Mouse (Mus musculus) myocyte (in vitro differentiated cells): ENCODE data around the gene Zfp697. TPM values are rescaled to one million over a fixed set of nuclear protein-coding genes. Genes with fewer than 3 reads are reported as not detected.
A peak's percentile ranks its signal among the peaks of the same experiment; 100 is the strongest.
"Not testable (repeated sequence)": the region's sequence is repeated elsewhere in the genome, so short reads cannot be mapped to it uniquely, and the experiment has no call there.

ENCODE experiments used
- H3K27me3 ChIP-seq: one replicate; pipeline ENCODE4 v1.6.1; 2011; ENCODE audit not compliant: control insufficient read depth, insufficient read depth, insufficient read length
- H3K36me3 ChIP-seq: one replicate; pipeline ENCODE4 v1.6.1; 2011; ENCODE audit not compliant: control insufficient read depth, insufficient read depth
- H3K4me2 ChIP-seq: one replicate; pipeline ENCODE4 v1.6.1; 2011; ENCODE audit warnings: low read depth, control low read depth
- H3K4me3 ChIP-seq: one replicate; pipeline ENCODE4 v1.5.1; 2011; ENCODE audit warnings: mild to moderate bottlenecking, control low read depth, moderate library complexity
- H3K79me2 ChIP-seq: one replicate; pipeline ENCODE4 v1.6.1; 2011; ENCODE audit not compliant: control insufficient read depth, insufficient read depth
- H3ac ChIP-seq: one replicate; pipeline ENCODE4 v1.6.1; 2011; ENCODE audit not compliant: control insufficient read depth, insufficient read length
- CEBPB ChIP-seq: IDR thresholded peaks from 2 replicates; pipeline ENCODE4 v1.6.1; 2011; ENCODE audit warnings: mild to moderate bottlenecking, moderate library complexity; ENCODE audit not compliant: poor library complexity, insufficient read depth, severe bottlenecking
- E2F4 ChIP-seq: IDR thresholded peaks from one replicate; pipeline ENCODE4 v1.6.1; 2011; ENCODE audit warnings: mild to moderate bottlenecking, control low read depth, moderate library complexity; ENCODE audit not compliant: insufficient read depth
- MAX ChIP-seq: IDR thresholded peaks from one replicate; pipeline ENCODE4 v1.6.1; 2011; ENCODE audit warnings: low read depth, mild to moderate bottlenecking, control low read depth
- MYOD1 ChIP-seq, 3 experiments: IDR thresholded peaks; one replicate each; pipeline ENCODE4 v1.6.1; 2011; ENCODE audit warnings: control low read depth in 2 of 3, low read depth in 2 of 3, mild to moderate bottlenecking in 2 of 3, moderate library complexity in 1 of 3; ENCODE audit not compliant: insufficient read length in 2 of 3, control insufficient read depth in 1 of 3
- MYOG ChIP-seq, 3 experiments: IDR thresholded peaks; one replicate each; pipeline ENCODE4 v1.6.1; 2011; ENCODE audit warnings: control low read depth in 2 of 3, low read depth in 2 of 3, mild to moderate bottlenecking in 2 of 3; ENCODE audit not compliant: insufficient read length in 2 of 3, control insufficient read depth in 1 of 3, insufficient read depth in 1 of 3
- POLR2A ChIP-seq: IDR thresholded peaks from one replicate; pipeline ENCODE4 v1.6.1; 2011; ENCODE audit warnings: low read depth, mild to moderate bottlenecking, control low read depth, moderate library complexity; ENCODE audit not compliant: insufficient read length
- POLR2AphosphoS2 ChIP-seq: IDR thresholded peaks from one replicate; pipeline ENCODE4 v1.6.1; 2011; ENCODE audit warnings: low read depth, control low read depth; ENCODE audit not compliant: insufficient read length
- REST ChIP-seq: IDR thresholded peaks from one replicate; pipeline ENCODE4 v1.6.1; 2011; ENCODE audit warnings: mild to moderate bottlenecking, control low read depth, moderate library complexity; ENCODE audit not compliant: insufficient read depth, insufficient read length
- SRF ChIP-seq: IDR thresholded peaks from one replicate; pipeline ENCODE4 v1.6.1; 2011; ENCODE audit warnings: low read depth; ENCODE audit not compliant: control insufficient read depth, insufficient read length
- TCF12 ChIP-seq: IDR thresholded peaks from one replicate; pipeline ENCODE4 v1.6.1; 2011; ENCODE audit warnings: mild to moderate bottlenecking, control low read depth; ENCODE audit not compliant: poor library complexity, insufficient read depth, severe bottlenecking
- TCF3 ChIP-seq: IDR thresholded peaks from one replicate; pipeline ENCODE4 v1.6.1; 2011; ENCODE audit warnings: low read depth, control low read depth; ENCODE audit not compliant: insufficient read length
- USF1 ChIP-seq: IDR thresholded peaks from one replicate; pipeline ENCODE4 v1.6.1; 2011; ENCODE audit warnings: low read depth, mild to moderate bottlenecking, control low read depth, moderate library complexity
- polyA plus RNA-seq: library from polyadenylated mRNA; unstranded; fragments of >200 nt; fragmentation: generic; extraction: Trizol; gene quantifications from one replicate; pipeline ENCODE4 v1.2.1, GENCODE M21; 2012; ENCODE audit warnings: missing spikeins

The Zfp697 gene
- polyA plus RNA-seq, 1 experiment, result 5.3 TPM

DNA sequence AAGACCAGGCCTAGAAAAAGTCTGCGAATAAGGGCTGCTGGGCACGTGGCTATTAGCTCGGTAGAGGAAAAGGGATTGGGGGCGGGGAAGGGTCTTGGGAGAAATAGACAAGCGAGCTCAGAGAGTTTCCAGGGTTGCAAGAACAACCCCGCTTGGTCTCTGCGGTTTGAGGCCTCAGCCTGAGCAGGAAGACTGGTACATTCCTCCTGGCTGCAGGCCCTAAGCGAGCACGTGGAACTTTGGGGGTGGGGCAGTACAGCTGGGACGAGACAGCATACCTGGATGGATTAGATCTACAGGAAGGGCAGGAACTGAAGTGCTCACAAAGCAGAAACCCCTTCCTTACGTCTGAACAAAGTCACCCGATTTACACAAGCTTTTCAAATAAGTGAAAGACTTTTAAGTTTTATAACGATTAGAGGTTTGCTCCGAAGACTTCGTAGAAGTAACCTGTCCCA lies 43.6 kb upstream of the Zfp697 start:
- H3K27me3 ChIP-seq, result no peaks in the 10 kb centered on the region
- no peak for TF ChIP-seq USF1
- peak; percentile 37 for TF ChIP-seq POLR2AphosphoS2
- TF ChIP-seq MYOG (IDR thresholded peaks at IDR 0.05; ENCODE audit: control insufficient read depth in 1 of 3, insufficient read depth in 1 of 3, insufficient read length in 2 of 3, low read depth in 2 of 3), result peak in 1 of 3 experiments; percentile 75
- no peak for TF ChIP-seq SRF
- no peak for TF ChIP-seq MYOD1 (IDR thresholded peaks at IDR 0.05; ENCODE audit: control insufficient read depth in 1 of 3, insufficient read length in 2 of 3, low read depth in 2 of 3)
- no peak for TF ChIP-seq REST
- TF ChIP-seq MAX, result peak; percentile 90
- no peak for TF ChIP-seq E2F4
- TF ChIP-seq POLR2A, result peak; percentile 30
- no peak for TF ChIP-seq CEBPB
- TF ChIP-seq TCF12, result no peak
- TF ChIP-seq TCF3, result no peak
- peaks cover 53% of the 10 kb centered on the region for H3K79me2 ChIP-seq
- peak overlapping the region; percentile 45 for H3ac ChIP-seq
- peak overlapping the region; percentile 100 for H3K4me3 ChIP-seq
- H3K36me3 ChIP-seq, result peaks cover 17% of the 10 kb centered on the region
- peak overlapping the region; percentile 88 for H3K4me2 ChIP-seq

DNA sequence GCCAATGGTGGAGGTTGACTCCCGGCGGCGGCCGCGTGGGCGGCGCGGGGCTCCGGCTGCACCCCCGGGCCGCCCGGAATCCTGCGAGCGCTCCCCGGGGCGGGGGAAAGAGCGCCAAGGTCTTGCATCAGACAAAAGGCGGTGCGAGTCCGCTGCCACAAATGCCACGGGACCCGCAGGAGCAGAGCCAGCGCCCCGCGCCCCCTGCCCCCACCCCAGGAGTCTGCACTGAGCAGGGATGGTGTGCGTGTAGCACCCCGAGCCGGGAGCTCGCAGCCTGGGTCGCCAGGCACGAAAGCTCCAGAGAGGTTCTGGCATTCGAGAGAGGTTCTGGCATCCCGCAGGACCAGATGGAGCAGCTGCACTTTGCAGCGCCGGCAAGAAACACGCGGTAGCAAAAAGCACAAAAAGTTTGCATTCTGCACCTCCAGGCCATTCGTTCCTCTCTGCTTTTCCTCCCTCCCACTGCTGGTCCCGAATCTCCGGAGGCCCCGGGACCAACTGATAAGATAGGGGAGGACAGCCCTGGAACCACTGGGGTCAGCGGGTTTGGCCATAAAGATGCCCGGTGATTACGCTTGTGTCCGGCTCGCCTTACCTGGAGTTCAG lies 43.1 kb upstream of the Zfp697 start:
- peak; percentile 35 for TF ChIP-seq POLR2A
- no peak for TF ChIP-seq MAX
- 0 out of 2 replicates have a peak, but pooled peaks have one; percentile 24 for TF ChIP-seq CEBPB
- TF ChIP-seq MYOD1 (IDR thresholded peaks at IDR 0.05; ENCODE audit: control insufficient read depth in 1 of 3, insufficient read length in 2 of 3, low read depth in 2 of 3), result peak in 2 of 3 experiments; percentile 7 to 24
- peak in 1 of 3 experiments; percentile 71 for TF ChIP-seq MYOG (IDR thresholded peaks at IDR 0.05; ENCODE audit: control insufficient read depth in 1 of 3, insufficient read depth in 1 of 3, insufficient read length in 2 of 3, low read depth in 2 of 3)

DNA sequence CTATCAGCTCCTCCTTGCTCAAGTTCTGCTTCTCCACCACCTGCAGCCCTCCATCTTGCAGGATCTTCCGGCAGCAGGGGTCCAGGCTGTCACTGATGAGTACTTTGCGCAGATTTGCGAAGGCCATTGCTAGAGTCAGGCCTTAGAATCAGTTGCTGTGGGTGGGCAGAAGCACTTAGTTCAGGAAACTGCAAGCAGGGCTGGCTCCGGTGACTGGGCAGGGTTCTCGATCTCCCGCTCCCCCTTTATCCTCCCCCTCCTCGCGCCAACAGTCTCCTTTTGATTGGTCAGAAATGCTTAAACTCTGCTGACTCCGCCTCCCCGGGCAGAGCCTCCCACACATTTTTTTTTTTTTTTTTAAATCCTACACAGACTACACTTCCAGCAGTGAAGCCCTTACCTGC lies 42.6 kb upstream of the Zfp697 start, which contains the start of gene Phgdh:
Gene Phgdh, minus strand, starts transcription at position 285 of the 404 bp plus-strand sequence.
- Histone ChIP-seq H3ac (peak within 1 kb of the TSS; percentile 45), H3K4me3 (peak within 1 kb of the TSS; percentile 100), H3K79me2 (peaks cover 42% of the 10 kb centered on the region), H3K4me2 (peak within 1 kb of the TSS; percentile 88)
- peak; percentile 58 for TF ChIP-seq POLR2A
- peak; percentile 62 for TF ChIP-seq E2F4
- TF ChIP-seq POLR2AphosphoS2, result peak; percentile 59
- H3K36me3 ChIP-seq, H3K27me3 ChIP-seq: not testable (repeated sequence)

More for the DNA sequence above, 43.1 kb upstream of the Zfp697 start:
- H3K79me2 ChIP-seq, result peaks cover 47% of the 10 kb centered on the region
- peak overlapping the region; percentile 45 for H3ac ChIP-seq
- H3K4me3 ChIP-seq, result peak overlapping the region; percentile 100
- peak overlapping the region; percentile 88 for H3K4me2 ChIP-seq
- no peaks in the 10 kb centered on the region for H3K27me3 ChIP-seq
- peaks cover 11% of the 10 kb centered on the region for H3K36me3 ChIP-seq

DNA sequence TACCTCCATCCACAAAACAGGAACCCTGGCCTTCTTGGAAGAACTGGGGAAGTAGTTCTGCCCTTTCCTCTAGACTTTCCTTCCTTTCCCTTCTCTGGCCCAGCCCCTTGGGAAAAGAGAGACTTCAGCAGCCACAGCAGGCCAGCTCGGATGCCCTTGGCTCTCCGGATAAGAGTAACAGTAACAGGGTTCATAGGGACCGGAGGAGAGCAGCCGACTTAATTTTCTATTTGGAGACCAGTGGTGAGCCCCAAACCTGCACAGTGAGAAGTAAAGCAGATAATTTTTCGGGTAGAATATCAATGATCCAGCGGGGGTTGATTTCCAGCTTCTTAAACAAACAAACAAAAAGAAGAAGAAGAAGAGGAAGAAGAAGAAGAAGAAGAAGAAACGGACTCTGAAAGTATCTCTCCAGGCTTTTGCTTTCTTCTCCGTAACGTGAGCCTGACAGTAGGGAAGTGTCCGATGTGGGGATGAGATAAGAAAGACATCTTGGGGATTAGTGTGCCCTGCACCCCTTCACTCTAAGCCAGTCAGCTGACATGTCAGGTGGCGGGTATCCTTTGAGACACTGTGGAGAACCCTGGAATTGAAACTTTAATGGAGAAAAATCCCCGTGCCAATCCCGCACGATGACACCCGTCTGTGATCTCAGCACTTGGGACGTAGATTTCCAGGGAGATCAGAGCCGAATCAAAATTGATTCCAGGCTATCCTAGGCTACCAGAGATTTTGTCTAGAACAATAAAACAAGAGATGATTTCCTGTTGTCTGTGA lies 41.3 kb upstream of the Zfp697 start:
- Histone ChIP-seq H3K4me2 (no peak overlapping the region), H3K4me3 (no peak overlapping the region), H3K79me2 (peaks cover 29% of the 10 kb centered on the region), H3K27me3 (no peaks in the 10 kb centered on the region), H3K36me3 (no peaks in the 10 kb centered on the region), H3ac (no peak overlapping the region)
- TF ChIP-seq CEBPB (no peak), E2F4 (no peak), MYOD1 (IDR thresholded peaks at IDR 0.05; ENCODE audit: control insufficient read depth in 1 of 3, insufficient read length in 2 of 3, low read depth in 2 of 3) (no peak), TCF3 (no peak), SRF (no peak), MYOG (IDR thresholded peaks at IDR 0.05; ENCODE audit: control insufficient read depth in 1 of 3, insufficient read depth in 1 of 3, insufficient read length in 2 of 3, low read depth in 2 of 3) (no peak), POLR2A (no peak), REST (no peak), POLR2AphosphoS2 (no peak), TCF12 (no peak), MAX (no peak), USF1 (no peak)
